ENCODE assay signal across 8 mouse cellular contexts in genomic region chr7:79578851-79579241, GRCm38 (mm10). TPM values are rescaled to one million over a fixed set of nuclear protein-coding genes. Genes with fewer than 3 reads are reported as not detected.
A peak's percentile ranks its signal among the peaks of the same experiment; 100 is the strongest.
DNase-seq lines count a peak whose midpoint lies in the region; ATAC-seq and TF ChIP-seq lines count a peak whose summit lies in the region.

No protein-coding gene starts in this region.

- peak overlapping the region; percentile 21 for H3K4me3 ChIP-seq in embryonic facial prominence, embryonic 14.5 days (ENCODE audit: low read depth, low read length)
- peak overlapping the region; percentile 11; the same call in 1 of the 2 replicates for H3K4me3 ChIP-seq in hindbrain, postnatal 0 days (ENCODE audit: low read length)
- H3K4me3 ChIP-seq in midbrain, embryonic 10.5 days, result peak overlapping the region; percentile 52

- peak; percentile 53 for ATAC-seq in embryonic facial prominence, embryonic 14.5 days (ENCODE audit: low read depth)
- ATAC-seq in hindbrain, postnatal 0 days, result peak; percentile 74

- no peaks in the 10 kb centered on the region for H3K36me3 ChIP-seq in embryonic facial prominence, embryonic 14.5 days (ENCODE audit: control insufficient read depth, insufficient read depth, low read length)
- H3K36me3 ChIP-seq in hindbrain, postnatal 0 days (ENCODE audit: insufficient read depth, low read length), result no peaks in the 10 kb centered on the region
- no peaks in the 10 kb centered on the region for H3K36me3 ChIP-seq in midbrain, embryonic 10.5 days

- peaks cover 60% of the 10 kb centered on the region for H3K27me3 ChIP-seq in embryonic facial prominence, embryonic 14.5 days (replicated peaks; ENCODE audit: control insufficient read depth, insufficient read depth, low read length)
- H3K27me3 ChIP-seq in hindbrain, postnatal 0 days (ENCODE audit: insufficient read depth, low read length), result no peaks in the 10 kb centered on the region
- H3K27me3 ChIP-seq in midbrain, embryonic 10.5 days (ENCODE audit: low read depth, poor library complexity, severe bottlenecking), result peaks cover 100% of the 10 kb centered on the region

- DNase-seq in right cerebral cortex, postnatal 25 days, result peak; percentile 29
- DNase-seq in right cerebral cortex, postnatal 14 days, result no peak
- peak; percentile 78 for DNase-seq in embryonic facial prominence, embryonic 14.5 days (ENCODE audit: low spot score)
- peak; percentile 83 for DNase-seq in hindbrain, postnatal 0 days (ENCODE audit: low spot score)
- DNase-seq in midbrain, embryonic 10.5 days (ENCODE audit: low spot score), result peak; percentile 68
- no peak for DNase-seq in adrenal gland, adult 2 months
- DNase-seq in testis, postnatal 14 days (ENCODE audit: low spot score), result no peak
- DNase-seq in urinary bladder, adult 2 months (ENCODE audit: low spot score), result no peak

- no peak for TF ChIP-seq CTCF in hindbrain, postnatal 0 days (IDR thresholded peaks at IDR 0.05; ENCODE audit: low read depth)

- H3K9ac ChIP-seq in embryonic facial prominence, embryonic 14.5 days (ENCODE audit: low read depth, low read length), result 0 out of 2 replicates have a peak overlapping the region, but pooled peaks have one; percentile 48
- H3K9ac ChIP-seq in hindbrain, postnatal 0 days (replicated peaks; ENCODE audit: low read length), result peak overlapping the region; percentile 46; the same call in 1 of the 2 replicates

- peak overlapping the region; percentile 50 for H3K4me2 ChIP-seq in embryonic facial prominence, embryonic 14.5 days (ENCODE audit: low read depth, low read length)
- peak overlapping the region; percentile 53 for H3K4me2 ChIP-seq in hindbrain, postnatal 0 days (ENCODE audit: low read depth, low read length)

- H3K9me3 ChIP-seq in embryonic facial prominence, embryonic 14.5 days (ENCODE audit: control insufficient read depth, low read length), result no peaks in the 10 kb centered on the region
- no peaks in the 10 kb centered on the region for H3K9me3 ChIP-seq in hindbrain, postnatal 0 days (ENCODE audit: low read length)
- no peaks in the 10 kb centered on the region for H3K9me3 ChIP-seq in midbrain, embryonic 10.5 days (replicated peaks)

- 2% methylated on average over 19 of the region's 20 CpGs for WGBS in embryonic facial prominence, embryonic 14.5 days
- under 1% methylated on average over 20 of the region's 20 CpGs for WGBS in hindbrain, postnatal 0 days
- under 1% methylated on average over 20 of the region's 20 CpGs for WGBS in midbrain, embryonic 10.5 days

- peaks cover 12% of the 10 kb centered on the region; the same call in 1 of the 2 replicates for H3K4me1 ChIP-seq in embryonic facial prominence, embryonic 14.5 days (ENCODE audit: control insufficient read depth, insufficient read depth, low read length)
- peaks cover 25% of the 10 kb centered on the region for H3K4me1 ChIP-seq in hindbrain, postnatal 0 days (ENCODE audit: insufficient read depth, low read length)
- peaks cover 51% of the 10 kb centered on the region for H3K4me1 ChIP-seq in midbrain, embryonic 10.5 days

- 0 out of 2 replicates have a peak overlapping the region, but pooled peaks have one; percentile 39 for H3K27ac ChIP-seq in embryonic facial prominence, embryonic 14.5 days (replicated peaks; ENCODE audit: low read depth, low read length)
- H3K27ac ChIP-seq in hindbrain, postnatal 0 days, result peak overlapping the region; percentile 85
- H3K27ac ChIP-seq in midbrain, embryonic 10.5 days (replicated peaks), result peak overlapping the region; percentile 84

RNA-seq across cellular contexts. Expression of gene Rhcg, which starts 38.6 kb away (rescaled TPM):
- 0.39 and 0.65 TPM in 2 replicates for polyA plus RNA-seq in embryonic facial prominence, embryonic 14.5 days (2014; fragmentation: Nextera tagmentation; extraction: Ambion mirVana)
- total RNA-seq in hindbrain, postnatal 0 days (2014; rRNA removed), result 0.68 and 2.5 TPM in 2 replicates
- 4.0 and 4.3 TPM in 2 replicates for polyA plus RNA-seq in hindbrain, postnatal 0 days (2015; fragmentation: Nextera tagmentation; extraction: Ambion mirVana)
- 0.55 and 0.81 TPM in 2 replicates for polyA plus RNA-seq in midbrain, embryonic 10.5 days (2016; fragmentation: Nextera tagmentation; extraction: Ambion mirVana)
- total RNA-seq in adrenal gland, adult 2 months (2021), result 10 to 100 TPM; 25.7 to 44.4 TPM
- 0.67 and 10.0 TPM in 2 replicates for polyA plus RNA-seq in adrenal gland, adult 2 months (2012; rRNA removed)
- polyA plus RNA-seq in urinary bladder, adult 2 months (2012; rRNA removed), result not detected in 2 replicates

Comparison
In these comparisons a context has a peak if more than half of its experiments do, and no peak if none do; other contexts are left out.
1. DNase-seq: peak in right cerebral cortex, postnatal 25 days (single experiment), embryonic facial prominence, embryonic 14.5 days (single experiment), hindbrain, postnatal 0 days (single experiment) and midbrain, embryonic 10.5 days (single experiment); none in right cerebral cortex, postnatal 14 days (single experiment), adrenal gland, adult 2 months (single experiment), testis, postnatal 14 days (single experiment) and urinary bladder, adult 2 months (single experiment).
2. Peak in every context shown above with its lines, with median percentiles within 50 percentile points of each other: H3K27ac ChIP-seq and H3K4me3 ChIP-seq.